ENCODE assay signal across 8 mouse cellular contexts in the genomic region with DNA sequence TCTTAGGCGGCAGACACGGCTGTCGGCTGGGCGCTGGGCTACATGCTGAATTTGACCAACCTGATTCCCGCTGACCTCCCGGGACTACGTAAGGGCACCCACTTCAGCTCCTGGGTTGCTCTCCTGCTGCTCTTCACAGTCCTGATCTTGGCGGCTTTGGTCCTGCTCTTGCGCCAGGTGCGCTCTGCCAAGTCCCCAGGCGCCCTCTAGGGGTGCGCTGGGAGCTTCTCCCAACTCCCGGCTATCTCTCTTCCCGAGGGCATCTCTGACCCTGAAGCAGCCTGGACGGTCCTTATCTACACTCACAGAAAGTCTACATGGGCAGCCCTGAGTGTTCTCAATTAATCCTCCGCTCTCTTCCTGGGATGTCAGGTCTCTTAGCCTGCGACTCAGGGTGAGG. TPM values are rescaled to one million over a fixed set of nuclear protein-coding genes. Genes with fewer than 3 reads are reported as not detected.
DNase-seq lines count a peak whose midpoint lies in the region; ATAC-seq and TF ChIP-seq lines count a peak whose summit lies in the region.

No protein-coding gene starts in this region.

- H3K4me1 ChIP-seq in neural tube, embryonic 11.5 days (ENCODE audit: control insufficient read depth, insufficient read depth, low read length): peaks cover 2% of the 10 kb centered on the region; the same call in 1 of the 2 replicates
- H3K4me1 ChIP-seq in lung, adult 2 months (ENCODE audit: control insufficient read depth, insufficient read depth, low read length): peaks cover 8% of the 10 kb centered on the region

- peak; percentile 50 for TF ChIP-seq CTCF in lung, adult 2 months (IDR thresholded peaks at IDR 0.05; ENCODE audit: insufficient read depth, low read length)

- H3K27me3 ChIP-seq in neural tube, embryonic 11.5 days (ENCODE audit: control insufficient read depth, insufficient read depth, low read length): peaks cover 46% of the 10 kb centered on the region

- no peak for ATAC-seq in neural tube, embryonic 11.5 days (ENCODE audit: insufficient read depth, low FRiP score, low TSS enrichment)
- ATAC-seq in granulocyte monocyte progenitor cell, adult 5-6 weeks (replicated peaks; ENCODE audit: poor library complexity, severe bottlenecking): peak; percentile 39
- ATAC-seq in erythroblast, adult 5-6 weeks (replicated peaks; ENCODE audit: low FRiP score, poor library complexity, severe bottlenecking): no peak

- 3% methylated on average over 17 of the region's 17 CpGs for WGBS in neural tube, embryonic 11.5 days
- 4% methylated on average over 17 of the region's 17 CpGs for WGBS in lung, adult 2 months

- H3K36me3 ChIP-seq in neural tube, embryonic 11.5 days (ENCODE audit: control insufficient read depth, insufficient read depth, low read length): no peaks in the 10 kb centered on the region

- DNase-seq in neural tube, embryonic 11.5 days (ENCODE audit: low spot score): peak; percentile 60
- DNase-seq in neural tube, embryonic 10.5 days (ENCODE audit: extremely low spot score, low spot score): no peak
- DNase-seq in cerebellum, postnatal 36 days: peak; percentile 74 to 78
- DNase-seq in kidney, adult 11 months: peak; percentile 47
- DNase-seq in lung, adult 2 months: peak; percentile 59
- peak; percentile 46 for DNase-seq in retina, adult 2 months (ENCODE audit: low read depth, low spot score)

- H3K4me2 ChIP-seq in neural tube, embryonic 11.5 days (ENCODE audit: low read depth): peak overlapping the region; percentile 23; the same call in 1 of the 2 replicates

- TF ChIP-seq POLR2A in lung, adult 2 months (IDR thresholded peaks at IDR 0.05; ENCODE audit: borderline replicate concordance, extremely low read depth, low read depth, low read length): no peak

- H3K4me3 ChIP-seq in neural tube, embryonic 11.5 days (ENCODE audit: low read depth, low read length): no peak overlapping the region
- no peak overlapping the region for H3K4me3 ChIP-seq in lung, adult 2 months (replicated peaks; ENCODE audit: extremely low read depth, low read depth, low read length)

- no peak overlapping the region for H3K27ac ChIP-seq in neural tube, embryonic 11.5 days (ENCODE audit: low read depth, low read length)

- no peak overlapping the region for H3K9ac ChIP-seq in neural tube, embryonic 11.5 days (ENCODE audit: low read length)

- no peaks in the 10 kb centered on the region for H3K9me3 ChIP-seq in neural tube, embryonic 11.5 days (ENCODE audit: control insufficient read depth, low read length)

RNA-seq across cellular contexts. Expression of gene Npdc1, which starts 1.6 kb away (rescaled TPM):
- polyA plus RNA-seq in neural tube, embryonic 11.5 days (2014; fragmentation: Nextera tagmentation; extraction: Ambion mirVana): 133 TPM in 2 replicates
- total RNA-seq in granulocyte monocyte progenitor cell, adult 5-6 weeks (2014; fragmentation: Nextera tagmentation): not detected in 2 replicates
- not detected in 2 replicates for total RNA-seq in granulocyte monocyte progenitor cell, adult 5-6 weeks (2017)
- 166 and 185 TPM in 2 replicates for polyA plus RNA-seq in lung, adult 2 months (2012; rRNA removed)
- total RNA-seq in erythroblast, adult 5-6 weeks (2015; ENCODE audit: low replicate concordance): not detected in 2 replicates
- total RNA-seq in erythroblast, adult 5-6 weeks (2017; ENCODE audit: low replicate concordance): not detected in 2 replicates

RNA-seq across cellular contexts. Expression of gene Entpd2, which starts 5.1 kb away (rescaled TPM):
- polyA plus RNA-seq in neural tube, embryonic 11.5 days (2014; fragmentation: Nextera tagmentation; extraction: Ambion mirVana): 0.12 TPM in 1 of 2 replicates, not detected in the other
- total RNA-seq in granulocyte monocyte progenitor cell, adult 5-6 weeks (2014; fragmentation: Nextera tagmentation): not detected in 2 replicates
- total RNA-seq in granulocyte monocyte progenitor cell, adult 5-6 weeks (2017): not detected in 2 replicates
- 18.4 and 18.6 TPM in 2 replicates for polyA plus RNA-seq in lung, adult 2 months (2012; rRNA removed)
- total RNA-seq in erythroblast, adult 5-6 weeks (2015; ENCODE audit: low replicate concordance): not detected in 2 replicates
- not detected in 2 replicates for total RNA-seq in erythroblast, adult 5-6 weeks (2017; ENCODE audit: low replicate concordance)

RNA-seq across cellular contexts. Expression of gene Fut7, which starts 22.3 kb away (rescaled TPM):
- 0.11 TPM in 1 of 2 replicates, not detected in the other for polyA plus RNA-seq in neural tube, embryonic 11.5 days (2014; fragmentation: Nextera tagmentation; extraction: Ambion mirVana)
- 34.5 and 38.8 TPM in 2 replicates for total RNA-seq in granulocyte monocyte progenitor cell, adult 5-6 weeks (2014; fragmentation: Nextera tagmentation)
- 24.8 and 27.3 TPM in 2 replicates for total RNA-seq in granulocyte monocyte progenitor cell, adult 5-6 weeks (2017)
- 2.1 and 3.0 TPM in 2 replicates for polyA plus RNA-seq in lung, adult 2 months (2012; rRNA removed)
- total RNA-seq in erythroblast, adult 5-6 weeks (2015; ENCODE audit: low replicate concordance): 2.7 and 4.0 TPM in 2 replicates
- 4.4 and 4.5 TPM in 2 replicates for total RNA-seq in erythroblast, adult 5-6 weeks (2017; ENCODE audit: low replicate concordance)

RNA-seq across cellular contexts. Expression of gene Abca2, which starts 27.7 kb away (rescaled TPM):
- polyA plus RNA-seq in neural tube, embryonic 11.5 days (2014; fragmentation: Nextera tagmentation; extraction: Ambion mirVana): 5.0 and 5.6 TPM in 2 replicates
- 54.8 and 56.4 TPM in 2 replicates for total RNA-seq in granulocyte monocyte progenitor cell, adult 5-6 weeks (2014; fragmentation: Nextera tagmentation)
- 21.0 and 23.1 TPM in 2 replicates for total RNA-seq in granulocyte monocyte progenitor cell, adult 5-6 weeks (2017)
- polyA plus RNA-seq in lung, adult 2 months (2012; rRNA removed): 52.4 and 61.5 TPM in 2 replicates
- total RNA-seq in erythroblast, adult 5-6 weeks (2015; ENCODE audit: low replicate concordance): 7.7 and 16.7 TPM in 2 replicates
- 4.5 and 7.3 TPM in 2 replicates for total RNA-seq in erythroblast, adult 5-6 weeks (2017; ENCODE audit: low replicate concordance)

RNA-seq across cellular contexts. Expression of gene Sapcd2, which starts 28.6 kb away (rescaled TPM):
- 49.2 and 53.7 TPM in 2 replicates for polyA plus RNA-seq in neural tube, embryonic 11.5 days (2014; fragmentation: Nextera tagmentation; extraction: Ambion mirVana)
- total RNA-seq in granulocyte monocyte progenitor cell, adult 5-6 weeks (2014; fragmentation: Nextera tagmentation): 4.5 and 17.1 TPM in 2 replicates
- 7.8 and 17.3 TPM in 2 replicates for total RNA-seq in granulocyte monocyte progenitor cell, adult 5-6 weeks (2017)
- 5.5 and 6.3 TPM in 2 replicates for polyA plus RNA-seq in lung, adult 2 months (2012; rRNA removed)
- 3.3 and 8.8 TPM in 2 replicates for total RNA-seq in erythroblast, adult 5-6 weeks (2015; ENCODE audit: low replicate concordance)
- 0.98 and 8.0 TPM in 2 replicates for total RNA-seq in erythroblast, adult 5-6 weeks (2017; ENCODE audit: low replicate concordance)

Comparison
In these comparisons a context has a peak if more than half of its experiments do, and no peak if none do; other contexts are left out.
1. RNA of gene Fut7, which starts 22.3 kb away (total RNA-seq): 24.8 to 38.8 TPM in granulocyte monocyte progenitor cell, adult 5-6 weeks; 2.7 to 4.5 TPM in erythroblast, adult 5-6 weeks; every median in the first group is over 4 times any median in the second.